Mouse (Mus musculus): ENCODE measurements around the gene Cnot2. TPM values are rescaled to one million over a fixed set of nuclear protein-coding genes. Genes with fewer than 3 reads are reported as not detected.
"Not testable (repeated sequence)": the region's sequence is repeated elsewhere in the genome, so short reads cannot be mapped to it uniquely, and the experiment has no call there.

Cnot2 gene
- polyA plus RNA-seq, 1 experiment = 88.1 TPM

DNA sequence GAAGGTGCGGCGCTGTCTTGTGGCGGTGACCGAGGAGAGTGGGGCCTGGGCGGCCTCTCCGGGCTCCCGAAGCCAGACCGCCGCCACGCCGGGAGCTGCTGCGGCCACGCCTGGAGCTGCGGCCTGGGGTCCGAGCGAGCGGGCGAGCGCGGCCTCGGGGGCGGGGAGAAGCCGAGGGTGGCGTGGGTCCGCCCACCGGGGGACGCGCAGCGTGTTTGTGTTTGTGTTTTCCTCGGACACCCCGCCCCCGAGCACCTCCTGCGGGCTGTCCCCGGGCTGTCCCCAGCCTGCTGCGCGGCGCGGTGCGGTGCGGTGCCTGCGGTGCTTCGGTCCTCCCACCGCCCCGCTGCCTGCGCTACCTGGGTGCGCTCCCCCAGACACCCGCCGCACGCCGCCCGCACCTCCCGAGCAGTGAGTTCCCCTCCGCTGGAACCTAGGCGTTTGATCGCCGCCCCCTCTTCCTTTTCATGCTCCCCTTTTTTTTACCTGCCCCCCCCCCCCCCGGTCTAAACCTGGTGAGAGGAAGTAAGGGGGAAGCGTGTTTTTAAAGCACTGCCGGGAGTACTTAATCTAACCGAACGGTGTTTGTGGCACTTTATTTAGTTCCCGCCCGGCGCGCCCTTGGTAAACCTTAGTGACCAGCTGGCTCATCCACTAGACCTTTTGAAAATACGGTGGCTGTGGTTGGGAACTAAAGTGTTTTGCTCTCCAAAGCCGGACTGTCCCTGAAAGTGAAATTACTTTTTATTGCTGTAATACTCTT lies 589 bp upstream of the Cnot2 start:
- TF ChIP-seq CTCF (IDR thresholded peaks at IDR 0.05; ENCODE audit: borderline replicate concordance, insufficient read depth, low read depth, low read length) (no peak), POLR2A (IDR thresholded peaks at IDR 0.05; ENCODE audit: borderline replicate concordance, insufficient read depth, low read length) (no peak)
- peak in 1 of 2 experiments; percentile 36 for DNase-seq
- peaks cover 6% of the 10 kb centered on the region; the same call in 1 of the 2 replicates for H3K4me1 ChIP-seq (ENCODE audit: control insufficient read depth, insufficient read depth, low read length)
- under 1% methylated on average over 49 of the region's 67 CpGs for WGBS
- peak overlapping the region; percentile 55 for H3K27ac ChIP-seq (ENCODE audit: insufficient read depth, low read length)
- H3K27me3 ChIP-seq (ENCODE audit: control insufficient read depth, insufficient read depth, low read length) = no peaks in the 10 kb centered on the region
- peak overlapping the region; percentile 100 for H3K4me3 ChIP-seq (replicated peaks; ENCODE audit: insufficient read depth, low read depth, low read length)

DNA sequence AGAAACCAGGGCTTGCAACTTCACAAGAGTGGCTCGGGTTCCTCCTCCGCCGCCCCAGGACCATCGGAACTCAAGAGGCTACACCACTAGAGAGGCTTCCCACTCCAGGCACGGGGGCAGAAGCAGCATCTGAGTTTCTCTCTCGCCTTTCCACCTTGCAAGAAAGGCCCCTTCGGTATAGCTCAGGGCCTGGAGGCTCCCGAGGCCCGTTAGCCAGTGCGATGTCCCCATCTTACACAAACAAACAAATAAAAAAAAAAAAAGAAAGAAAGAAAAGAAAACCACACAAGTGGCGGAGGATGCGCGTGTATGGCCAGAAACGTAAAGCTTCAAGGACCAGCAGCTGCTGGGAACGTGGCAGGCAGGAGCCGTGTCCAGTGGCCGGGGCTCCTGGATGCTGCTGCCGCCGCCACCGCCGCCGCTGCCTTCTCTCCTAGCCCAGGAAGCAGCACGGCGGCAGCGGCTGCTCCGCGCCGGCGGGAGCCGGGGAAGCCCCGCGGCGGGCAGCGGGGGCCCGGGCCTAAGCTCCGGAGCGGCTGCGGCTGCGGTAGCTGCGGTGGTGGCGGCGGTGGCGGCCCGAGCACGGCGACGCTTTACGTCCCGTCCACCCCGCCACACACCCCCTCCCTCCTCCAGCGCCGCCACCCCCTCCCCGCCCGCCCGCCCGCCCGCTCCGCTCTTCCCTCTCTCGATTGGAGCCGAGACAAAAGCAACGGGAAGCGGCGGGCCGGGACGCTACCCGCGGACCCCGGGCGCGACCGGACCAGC lies 536 bp downstream of the Cnot2 start:
- DNase-seq = peak in 1 of 2 experiments; percentile 54
- Histone ChIP-seq H3K4me3 (replicated peaks; ENCODE audit: insufficient read depth, low read depth, low read length) (peak overlapping the region; percentile 100), H3K27me3 (ENCODE audit: control insufficient read depth, insufficient read depth, low read length) (no peaks in the 10 kb centered on the region), H3K27ac (ENCODE audit: insufficient read depth, low read length) (peak overlapping the region; percentile 97), H3K4me1 (ENCODE audit: control insufficient read depth, insufficient read depth, low read length) (peaks cover 6% of the 10 kb centered on the region; the same call in 1 of the 2 replicates)
- TF ChIP-seq CTCF (IDR thresholded peaks at IDR 0.05; ENCODE audit: borderline replicate concordance, insufficient read depth, low read depth, low read length) (no peak), POLR2A (IDR thresholded peaks at IDR 0.05; ENCODE audit: borderline replicate concordance, insufficient read depth, low read length) (no peak)
- under 1% methylated on average over 54 of the region's 71 CpGs for WGBS

DNA sequence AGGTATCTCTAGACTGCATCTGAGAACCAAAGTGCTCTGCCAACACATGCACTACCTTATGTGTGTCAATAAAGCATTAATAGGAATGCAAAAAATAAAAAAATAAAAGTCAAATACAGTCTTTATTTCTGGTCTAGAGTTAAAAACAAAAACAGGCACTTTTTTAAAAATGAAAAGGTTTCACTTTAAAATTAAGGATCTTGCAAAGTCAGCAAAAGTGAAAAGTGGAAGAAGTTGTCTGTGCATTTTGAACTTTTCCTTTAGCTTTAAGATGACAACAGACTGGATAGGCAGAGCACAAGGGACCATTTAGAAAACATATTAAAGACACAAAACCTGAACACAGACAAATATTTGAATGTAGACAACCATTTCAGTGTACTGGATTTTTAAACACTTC lies 1.8 kb downstream of the Cnot2 start:
- H3K27ac ChIP-seq (ENCODE audit: insufficient read depth, low read length) = no peak overlapping the region
- H3K4me1 ChIP-seq (ENCODE audit: control insufficient read depth, insufficient read depth, low read length) = peaks cover 6% of the 10 kb centered on the region; the same call in 1 of the 2 replicates
- TF ChIP-seq POLR2A (IDR thresholded peaks at IDR 0.05; ENCODE audit: borderline replicate concordance, insufficient read depth, low read length) (no peak), CTCF (IDR thresholded peaks at IDR 0.05; ENCODE audit: borderline replicate concordance, insufficient read depth, low read depth, low read length) (no peak)
- DNase-seq = no peak
- H3K4me3 ChIP-seq (replicated peaks; ENCODE audit: insufficient read depth, low read depth, low read length) = no peak overlapping the region
- no peaks in the 10 kb centered on the region for H3K27me3 ChIP-seq (ENCODE audit: control insufficient read depth, insufficient read depth, low read length)

DNA sequence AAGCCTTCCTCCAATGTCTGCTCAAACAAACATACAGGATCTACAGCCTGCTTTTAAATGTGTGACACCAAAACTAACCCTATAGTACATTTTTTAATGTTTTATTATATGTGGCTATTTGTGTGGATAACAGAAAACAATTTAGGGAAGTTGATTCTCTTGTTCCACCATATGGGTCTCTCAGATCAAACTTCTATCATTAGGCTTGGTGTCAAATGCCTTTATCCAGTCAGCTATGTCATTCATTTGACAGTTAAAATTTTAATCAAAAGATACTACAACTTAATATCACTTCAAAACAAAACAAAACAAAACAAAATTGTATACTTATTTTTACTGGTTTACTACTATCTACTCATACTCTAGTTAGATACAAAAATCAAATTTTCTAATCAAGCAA lies 2.9 kb downstream of the Cnot2 start:
- Histone ChIP-seq H3K4me3 (replicated peaks; ENCODE audit: insufficient read depth, low read depth, low read length) (no peak overlapping the region), H3K27ac (ENCODE audit: insufficient read depth, low read length) (no peak overlapping the region), H3K27me3 (ENCODE audit: control insufficient read depth, insufficient read depth, low read length) (no peaks in the 10 kb centered on the region), H3K4me1 (ENCODE audit: control insufficient read depth, insufficient read depth, low read length) (peaks cover 8% of the 10 kb centered on the region; the same call in 1 of the 2 replicates)
- DNase-seq = no peak
- TF ChIP-seq POLR2A (IDR thresholded peaks at IDR 0.05; ENCODE audit: borderline replicate concordance, insufficient read depth, low read length) (no peak), CTCF (IDR thresholded peaks at IDR 0.05; ENCODE audit: borderline replicate concordance, insufficient read depth, low read depth, low read length) (no peak)

DNA sequence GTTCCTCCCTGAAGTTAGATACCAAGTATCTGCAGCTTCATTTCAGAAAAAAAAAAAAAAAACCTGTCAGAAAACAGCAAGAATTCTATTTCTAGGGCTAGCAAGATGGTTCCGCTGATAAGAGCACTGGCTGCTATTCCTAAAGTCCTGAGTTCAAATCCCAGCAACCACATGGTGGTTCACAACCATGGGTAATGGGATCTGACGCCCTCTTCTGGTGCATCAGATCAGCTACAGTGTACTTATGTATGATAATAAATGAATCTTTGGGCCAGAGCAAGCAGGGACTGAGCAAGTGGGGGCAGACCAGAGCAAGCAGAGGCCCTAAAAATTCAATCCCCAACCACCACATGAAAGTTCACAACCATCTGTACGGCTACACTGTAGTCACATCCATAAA lies 4.1 kb downstream of the Cnot2 start:
- Histone ChIP-seq H3K27ac (ENCODE audit: insufficient read depth, low read length) (no peak overlapping the region), H3K27me3 (ENCODE audit: control insufficient read depth, insufficient read depth, low read length) (no peaks in the 10 kb centered on the region), H3K4me1 (ENCODE audit: control insufficient read depth, insufficient read depth, low read length) (peaks cover 6% of the 10 kb centered on the region; the same call in 1 of the 2 replicates), H3K4me3 (replicated peaks; ENCODE audit: insufficient read depth, low read depth, low read length) (no peak overlapping the region)
- DNase-seq = no peak
- WGBS = 74% methylated on average over 3 of the region's 3 CpGs
- TF ChIP-seq POLR2A (IDR thresholded peaks at IDR 0.05; ENCODE audit: borderline replicate concordance, insufficient read depth, low read length) (no peak), CTCF (IDR thresholded peaks at IDR 0.05; ENCODE audit: borderline replicate concordance, insufficient read depth, low read depth, low read length) (no peak)

DNA sequence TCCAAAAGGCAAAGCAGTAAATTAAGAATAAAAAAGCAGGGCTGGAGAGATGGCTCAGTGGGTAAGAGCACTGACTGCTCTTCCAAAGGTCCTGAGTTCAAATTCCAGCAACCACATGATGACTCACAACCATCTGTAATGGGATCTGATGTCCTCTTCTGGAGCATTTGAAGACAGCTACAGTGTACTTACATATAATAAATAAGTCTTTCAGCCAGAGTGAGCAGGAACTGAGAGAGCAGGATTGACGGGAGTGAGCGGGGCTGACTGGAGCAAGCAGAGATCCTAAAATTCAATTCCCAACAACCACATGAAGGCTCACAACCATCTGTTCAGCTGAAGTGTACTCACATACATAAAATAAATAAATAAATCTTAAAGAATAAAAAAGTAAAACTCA lies 5.2 kb downstream of the Cnot2 start:
- H3K4me1 ChIP-seq (ENCODE audit: control insufficient read depth, insufficient read depth, low read length); H3K27ac ChIP-seq (ENCODE audit: insufficient read depth, low read length); DNase-seq; H3K27me3 ChIP-seq (ENCODE audit: control insufficient read depth, insufficient read depth, low read length); H3K4me3 ChIP-seq (replicated peaks; ENCODE audit: insufficient read depth, low read depth, low read length): not testable (repeated sequence)
- WGBS = 41% methylated on average over 2 of the region's 2 CpGs

DNA sequence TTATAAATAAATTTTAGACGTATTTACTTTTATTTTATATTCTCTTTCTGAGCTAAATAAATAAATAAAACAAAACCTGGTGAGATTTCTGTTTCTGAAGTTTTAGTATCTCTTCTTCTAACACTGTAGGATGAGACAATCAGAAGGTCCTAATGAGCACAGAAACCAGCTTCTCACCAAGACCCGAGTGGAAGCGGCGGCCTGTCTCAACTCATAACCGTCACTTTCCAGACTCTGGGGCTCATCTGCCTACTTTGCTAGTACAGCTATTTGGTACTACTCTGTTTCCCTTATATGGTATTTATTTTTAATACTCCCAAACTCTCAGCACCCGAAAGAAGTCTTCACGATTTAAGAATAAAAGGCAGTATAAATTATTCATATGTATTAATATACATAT lies 10.8 kb downstream of the Cnot2 start:
- Histone ChIP-seq H3K27me3 (ENCODE audit: control insufficient read depth, insufficient read depth, low read length) (no peaks in the 10 kb centered on the region), H3K27ac (ENCODE audit: insufficient read depth, low read length) (no peak overlapping the region), H3K4me1 (ENCODE audit: control insufficient read depth, insufficient read depth, low read length) (peaks cover 7% of the 10 kb centered on the region), H3K4me3 (replicated peaks; ENCODE audit: insufficient read depth, low read depth, low read length) (no peak overlapping the region)
- DNase-seq = no peak
- WGBS = 75% methylated on average over 7 of the region's 7 CpGs
- TF ChIP-seq POLR2A (IDR thresholded peaks at IDR 0.05; ENCODE audit: borderline replicate concordance, insufficient read depth, low read length) (no peak), CTCF (IDR thresholded peaks at IDR 0.05; ENCODE audit: borderline replicate concordance, insufficient read depth, low read depth, low read length) (no peak)

DNA sequence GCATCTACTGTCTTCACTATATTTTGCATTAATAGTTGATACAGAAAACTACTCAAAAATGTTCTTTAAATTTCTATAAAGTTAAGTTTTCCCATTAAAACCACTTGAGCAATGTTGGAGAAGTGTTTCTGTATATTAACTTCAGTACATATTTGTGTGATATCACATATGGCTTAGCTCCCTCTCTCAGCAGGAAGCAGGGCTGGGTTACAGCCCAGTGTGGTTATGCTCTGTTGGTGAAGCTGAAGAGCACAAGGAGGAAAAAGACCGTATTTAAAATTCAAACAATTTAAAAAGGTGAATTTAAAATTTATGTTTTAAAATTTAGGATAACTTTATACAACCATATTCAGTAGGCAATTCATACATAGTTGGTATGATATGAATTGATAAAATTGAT lies 12.8 kb downstream of the Cnot2 start:
- Histone ChIP-seq H3K4me3 (replicated peaks; ENCODE audit: insufficient read depth, low read depth, low read length) (no peak overlapping the region), H3K4me1 (ENCODE audit: control insufficient read depth, insufficient read depth, low read length) (peaks cover 5% of the 10 kb centered on the region), H3K27ac (ENCODE audit: insufficient read depth, low read length) (peak overlapping the region; percentile 74; the same call in 1 of the 2 replicates), H3K27me3 (ENCODE audit: control insufficient read depth, insufficient read depth, low read length) (no peaks in the 10 kb centered on the region)
- no peak for TF ChIP-seq CTCF (IDR thresholded peaks at IDR 0.05; ENCODE audit: borderline replicate concordance, insufficient read depth, low read depth, low read length)
- TF ChIP-seq POLR2A (IDR thresholded peaks at IDR 0.05; ENCODE audit: borderline replicate concordance, insufficient read depth, low read length) = no peak
- peak; percentile 60 to 82 for DNase-seq
- 8% methylated on average over 1 of the region's 1 CpGs for WGBS

Data from cerebellum, adult 2 months (tissue).